Mouse (Mus musculus): ENCODE results near the gene Ggt1.

DNA sequence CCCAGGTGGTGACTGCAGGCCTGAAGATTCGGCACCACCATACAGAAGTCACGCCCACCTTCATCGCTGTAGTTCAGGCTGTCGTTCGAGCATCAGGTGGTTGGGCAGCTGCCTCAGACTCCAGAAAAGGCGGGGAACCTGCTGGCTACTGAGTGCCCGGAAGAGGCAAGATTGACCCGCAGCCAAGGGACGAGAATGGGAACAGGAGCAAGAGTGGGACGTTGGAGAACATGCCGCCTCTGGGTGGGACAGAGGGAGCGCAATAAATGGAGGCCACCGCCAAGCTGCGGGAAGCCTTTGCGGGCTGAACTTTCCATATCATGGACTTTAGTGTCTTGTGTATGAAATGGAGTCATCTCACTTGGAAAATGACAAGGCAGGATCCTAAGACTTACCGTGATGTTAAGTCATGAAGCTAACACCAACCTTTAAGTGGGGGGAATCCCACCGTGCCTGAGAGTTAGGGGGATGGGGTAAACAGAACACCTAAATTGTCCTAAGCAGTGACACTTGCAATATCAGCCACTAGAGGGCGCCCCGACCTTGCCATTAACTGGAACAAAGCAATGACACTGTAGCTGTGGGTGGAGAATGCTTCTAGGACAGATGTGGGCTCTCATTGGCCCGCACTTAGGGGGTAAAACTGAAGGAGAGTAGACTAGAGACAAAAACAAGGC is 24.6 kb downstream of the Ggt1 start:
- TF ChIP-seq CTCF (conservative IDR thresholded peaks at IDR 0.05; ENCODE audit: low read length) = peak; percentile 90
- no peak for TF ChIP-seq NANOG (IDR thresholded peaks at IDR 0.05; ENCODE audit: borderline replicate concordance, low read length)
- TF ChIP-seq POU5F1 (IDR thresholded peaks at IDR 0.05; ENCODE audit: borderline replicate concordance, low read length) = no peak
